Mouse (Mus musculus) left cerebral cortex, adult 11 months (tissue): ENCODE results near the gene Skap1.

ENCODE experiments used
- DNase-seq: peaks from one replicate; pipeline ENCODE4 v3.0.0; 2022; ENCODE audit warnings: low spot score

The Skap1 gene

GRCm38 (mm10) chr11:96463986-96464715, at the start of gene Skap1:
Skap1 (plus strand) TSS chr11:96464593.
- no peak for DNase-seq

- DNase-seq = no peak
Measured at GRCm38 (mm10) chr11:96421074-96421473, 43.3 kb upstream of the Skap1 start.

GRCm38 (mm10) chr11:96421517-96422265, 42.7 kb upstream of the Skap1 start:
- DNase-seq = no peak

DNA sequence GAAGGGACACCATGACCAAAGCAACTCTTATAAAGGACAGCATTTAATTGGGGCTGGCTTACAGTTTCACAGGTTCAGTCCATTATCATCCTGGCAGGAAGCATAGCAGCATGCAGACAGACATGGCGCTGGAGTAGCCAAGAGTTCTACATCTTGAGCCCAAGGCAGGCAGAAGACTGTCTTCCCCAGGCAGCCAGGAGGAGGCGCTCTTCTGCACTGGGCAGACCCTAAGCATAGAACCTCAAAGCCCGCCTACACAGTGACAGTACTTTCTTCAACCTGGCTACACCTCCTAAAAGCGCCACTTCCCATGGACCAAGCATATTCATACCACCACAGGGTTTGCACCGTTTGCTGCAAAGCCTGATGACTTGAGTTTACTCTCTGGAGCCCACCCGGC, 39.2 kb upstream of the Skap1 start:
- no peak for DNase-seq

GRCm38 (mm10) chr11:96426191-96426590, 38.2 kb upstream of the Skap1 start:
- no peak for DNase-seq

DNA sequence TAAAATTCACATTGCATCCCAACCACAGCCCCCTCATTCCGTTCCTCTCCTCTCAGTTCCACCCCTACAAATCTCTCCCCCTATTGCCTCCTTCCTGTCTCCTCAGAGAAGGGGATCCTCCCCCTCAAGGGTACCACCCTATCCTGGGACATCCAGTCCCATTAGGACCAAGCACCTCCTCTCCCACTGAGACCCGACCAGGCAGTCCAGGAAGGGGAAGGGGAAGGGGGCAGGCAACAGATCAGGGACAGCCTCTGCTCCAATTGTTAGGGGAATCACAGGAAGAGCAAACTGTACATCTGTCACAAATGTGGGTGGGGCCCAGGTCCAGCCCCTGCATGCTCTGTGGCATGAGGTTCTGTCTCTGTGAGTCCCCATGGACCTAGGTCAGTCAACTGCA, 37.6 kb upstream of the Skap1 start:
- DNase-seq = no peak

DNA sequence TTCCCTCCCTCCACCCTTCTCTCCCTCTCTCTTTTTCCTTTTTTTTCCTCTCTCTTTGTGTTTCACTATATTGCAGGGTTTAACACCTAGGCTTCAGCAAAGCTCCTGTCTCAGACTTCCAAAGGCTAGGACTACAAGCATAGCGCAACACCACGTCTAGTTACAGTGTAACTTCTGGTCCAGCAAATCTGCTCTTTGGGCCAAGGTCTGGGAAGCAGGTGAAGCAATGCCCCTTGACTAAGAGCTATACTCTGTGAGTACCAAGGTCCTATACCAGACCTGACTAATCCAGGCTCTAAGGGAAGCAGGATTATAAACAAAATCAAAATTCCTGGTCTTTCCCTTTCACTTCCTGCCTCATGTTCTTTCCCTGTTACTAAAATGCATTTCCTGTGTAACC, 35.3 kb upstream of the Skap1 start:
- no peak for DNase-seq

GRCm38 (mm10) chr11:96429891-96430290, 34.5 kb upstream of the Skap1 start:
- no peak for DNase-seq

GRCm38 (mm10) chr11:96431871-96432270, 32.5 kb upstream of the Skap1 start:
- DNase-seq = no peak

- DNase-seq = no peak
Measured at GRCm38 (mm10) chr11:96434888-96435287, 29.5 kb upstream of the Skap1 start.

GRCm38 (mm10) chr11:96436525-96436924, 27.9 kb upstream of the Skap1 start:
- DNase-seq = no peak

DNA sequence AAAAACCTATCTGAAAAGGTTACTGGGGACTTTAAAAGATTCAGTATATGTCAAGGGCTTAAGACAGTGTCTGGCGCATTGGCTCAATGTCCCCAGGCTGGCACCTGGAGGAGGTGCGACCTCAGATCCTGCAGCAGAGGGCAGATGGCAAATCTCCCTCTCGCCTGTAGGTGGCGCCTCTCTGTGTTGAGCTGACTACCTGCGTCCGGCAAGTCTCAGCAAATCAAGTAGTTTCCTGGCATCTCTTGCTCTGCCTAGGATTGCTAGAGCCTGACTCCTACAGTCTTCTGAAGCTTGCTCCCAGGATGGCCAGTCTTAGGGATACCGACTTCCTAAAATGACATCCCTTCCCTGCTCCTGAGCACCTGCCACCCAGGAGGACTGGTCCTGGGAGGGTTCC, 25.6 kb upstream of the Skap1 start:
- DNase-seq = peak; percentile 16

- DNase-seq = no peak
Measured at GRCm38 (mm10) chr11:96441546-96442185, 22.7 kb upstream of the Skap1 start.

DNA sequence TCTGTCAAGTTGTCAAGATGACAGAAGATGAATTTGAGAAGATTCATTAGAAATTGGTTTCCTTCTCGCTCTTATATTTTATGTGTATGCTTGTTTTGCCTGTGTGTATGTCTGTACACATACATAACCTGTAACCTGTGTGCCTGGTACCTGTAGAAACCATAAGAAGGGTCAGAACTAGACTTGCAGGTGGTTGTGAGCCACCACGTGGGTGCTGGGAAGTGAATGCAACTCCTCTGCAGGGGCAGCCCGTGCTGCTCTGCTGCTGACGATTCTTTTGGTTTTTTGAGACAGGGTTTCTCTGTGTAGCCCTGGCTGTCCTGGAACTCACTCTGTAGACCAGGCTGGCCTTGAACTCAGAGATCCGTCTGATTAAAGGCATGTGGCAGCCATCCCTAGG, 21.9 kb upstream of the Skap1 start:
- DNase-seq = no peak

DNA sequence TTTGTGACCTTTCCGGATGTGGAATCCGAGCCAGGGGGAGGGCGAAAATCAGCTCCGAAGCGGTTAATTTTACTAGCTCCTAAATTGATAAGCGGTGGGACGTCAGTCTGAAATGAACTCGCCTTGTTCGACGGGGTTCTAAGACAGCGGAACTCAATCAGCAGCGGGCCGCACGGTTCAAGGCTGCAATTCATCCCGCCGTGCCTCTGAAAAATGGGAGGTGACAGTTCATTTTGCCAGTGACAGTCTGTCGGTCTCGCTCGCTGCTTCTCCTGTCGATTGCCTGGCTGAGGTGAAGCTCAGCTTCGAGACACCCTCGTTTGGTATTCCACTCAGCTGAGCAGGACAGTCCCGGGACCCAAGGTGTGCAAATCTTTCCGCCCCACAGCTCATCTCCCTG, 16.5 kb upstream of the Skap1 start:
- DNase-seq = no peak

DNA sequence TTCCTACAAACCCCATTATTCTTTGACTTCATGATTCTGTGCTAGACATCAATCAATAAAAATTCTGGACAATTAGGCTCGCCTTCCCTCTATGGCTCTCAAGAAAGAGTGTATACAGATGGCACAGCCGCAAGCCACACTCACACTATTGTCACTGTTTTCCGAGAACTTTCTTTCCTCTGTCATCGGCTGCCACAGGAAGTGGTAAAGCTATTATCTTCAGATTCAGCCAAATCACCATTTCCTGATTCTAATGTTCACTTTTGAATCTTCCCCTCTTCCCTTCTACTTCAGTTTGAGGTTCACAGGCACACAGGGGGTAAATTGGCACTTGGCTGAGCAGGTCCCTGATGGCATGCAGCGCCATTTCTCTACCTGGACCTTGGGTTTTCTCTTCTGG, 9.3 kb upstream of the Skap1 start:
- no peak for DNase-seq

- no peak for DNase-seq
Measured at GRCm38 (mm10) chr11:96455699-96456326, 8.6 kb upstream of the Skap1 start.

- DNase-seq = no peak
Measured at GRCm38 (mm10) chr11:96456508-96457305, 7.7 kb upstream of the Skap1 start.

GRCm38 (mm10) chr11:96461766-96462165, 2.6 kb upstream of the Skap1 start:
- no peak for DNase-seq

DNA sequence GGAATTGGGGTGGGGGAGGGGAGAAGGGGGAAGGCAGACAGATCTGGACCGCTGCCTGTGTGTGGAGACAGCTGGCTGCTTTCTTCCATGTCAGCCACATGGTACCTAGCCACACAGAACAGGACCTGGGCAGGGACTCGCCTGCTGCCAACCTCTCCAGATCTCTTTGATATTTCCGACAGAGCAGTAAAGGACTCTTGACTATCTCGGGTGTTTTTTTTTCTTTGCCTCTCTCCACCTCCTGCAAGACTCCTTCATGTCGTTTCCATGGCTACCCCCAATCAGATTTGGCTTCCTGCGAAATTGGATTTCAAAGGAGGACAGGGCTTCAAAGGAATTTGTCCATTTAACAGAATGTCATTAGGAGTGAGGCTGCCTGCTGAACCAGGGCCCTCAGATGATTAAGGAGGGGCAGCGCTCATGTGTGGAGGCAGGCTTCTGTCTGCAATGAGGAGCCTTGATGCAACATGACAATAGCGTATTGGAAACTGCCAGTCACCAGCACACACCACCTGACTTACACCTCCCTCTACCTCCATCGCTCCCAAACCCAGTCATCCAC, 2.1 kb upstream of the Skap1 start:
- no peak for DNase-seq

DNA sequence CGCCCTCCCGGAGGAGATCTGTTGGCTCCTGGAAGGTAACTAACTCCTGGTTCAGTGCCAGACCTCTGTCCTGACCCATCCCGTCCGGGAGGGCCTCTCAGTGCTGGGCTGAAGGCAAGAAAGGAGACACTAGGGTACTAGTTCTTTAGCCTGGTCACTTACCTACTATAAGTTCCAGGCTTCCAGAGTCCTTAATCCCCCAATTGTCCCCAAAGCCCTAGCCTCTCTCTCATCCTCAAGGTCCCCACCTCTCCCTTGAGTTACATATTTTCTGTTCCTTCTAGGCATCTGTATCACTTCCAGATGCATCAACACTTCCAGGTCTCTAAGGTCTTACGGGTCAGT, 295 bp downstream of the Skap1 start:
- no peak for DNase-seq
